In genomic region chr4:48584421-48585240, GRCm38 (mm10) we compare ENCODE assay signal across 9 mouse cellular contexts. TPM values are rescaled to one million over a fixed set of nuclear protein-coding genes. Genes with fewer than 3 reads are reported as not detected.
DNase-seq lines count a peak whose midpoint lies in the region; ATAC-seq and TF ChIP-seq lines count a peak whose summit lies in the region.
"Had no signal": no experiment of that assay in that cellular context is flagged by ENCODE, and none has a peak within 500 bp of the region (broad histone marks: within the 10 kb centered on the region; RNA-seq: fewer than 3 reads in every experiment).

Gene Tmeff1 (plus strand): TSS chr4:48585174.

- H3K27me3 ChIP-seq in kidney, embryonic 14.5 days (ENCODE audit: control insufficient read depth, insufficient read depth, low read length), result no peaks in the 10 kb centered on the region
- H3K27me3 ChIP-seq in liver, embryonic 12.5 days (replicated peaks), result peaks cover 33% of the 10 kb centered on the region
- H3K27me3 ChIP-seq in neural tube, embryonic 14.5 days (ENCODE audit: control insufficient read depth, insufficient read depth, low read length), result no peaks in the 10 kb centered on the region

- 0 out of 2 replicates have a peak, but pooled peaks cover 3% of the 10 kb centered on the region for H3K4me1 ChIP-seq in kidney, embryonic 14.5 days (ENCODE audit: control insufficient read depth, insufficient read depth, low read length)
- H3K4me1 ChIP-seq in liver, embryonic 12.5 days, result peaks cover 16% of the 10 kb centered on the region; the same call in 1 of the 2 replicates
- H3K4me1 ChIP-seq in neural tube, embryonic 14.5 days (ENCODE audit: control insufficient read depth, insufficient read depth, low read length), result 0 out of 2 replicates have a peak, but pooled peaks cover 9% of the 10 kb centered on the region

- no peak for TF ChIP-seq CTCF in gastrocnemius, adult 2 months (IDR thresholded peaks at IDR 0.05)

- H3K27ac ChIP-seq in gastrocnemius, adult 2 months, result no peak within 1 kb of the TSS
- H3K27ac ChIP-seq in kidney, embryonic 14.5 days (ENCODE audit: low read depth, low read length), result peak within 1 kb of the TSS; percentile 93
- peak within 1 kb of the TSS; percentile 54 for H3K27ac ChIP-seq in liver, embryonic 12.5 days
- peak within 1 kb of the TSS; percentile 98 for H3K27ac ChIP-seq in neural tube, embryonic 14.5 days (ENCODE audit: low read depth, low read length)

- H3K36me3 ChIP-seq in kidney, embryonic 14.5 days (ENCODE audit: control insufficient read depth, insufficient read depth, low read length), result peaks cover under 1% of the 10 kb centered on the region; the same call in 1 of the 2 replicates
- no peaks in the 10 kb centered on the region for H3K36me3 ChIP-seq in liver, embryonic 12.5 days
- H3K36me3 ChIP-seq in neural tube, embryonic 14.5 days (ENCODE audit: control insufficient read depth, insufficient read depth, low read length), result no peaks in the 10 kb centered on the region
- H3K36me3 ChIP-seq: G1E had no signal

- ATAC-seq in kidney, embryonic 14.5 days (ENCODE audit: low FRiP score, low TSS enrichment), result peak; percentile 79
- ATAC-seq in liver, embryonic 12.5 days, result peak; percentile 23; the same call in 1 of the 2 replicates
- peak; percentile 86 for ATAC-seq in neural tube, embryonic 14.5 days (ENCODE audit: low read depth)
- no peak for ATAC-seq in activated CD4-positive, CD25-positive, alpha-beta regulatory T cell, adult 4 months

- intact Hi-C loops in gastrocnemius, adult 2 months (cut with DNase I), result loop anchor here (5.0 kb wide), 1 partner anchor 93 kb away; no protein-coding TSS in a partner anchor

- peak within 1 kb of the TSS; percentile 77 for H3K4me3 ChIP-seq in gastrocnemius, adult 2 months
- H3K4me3 ChIP-seq in kidney, embryonic 14.5 days (ENCODE audit: low read length), result peak within 1 kb of the TSS; percentile 70
- peak within 1 kb of the TSS; percentile 69 for H3K4me3 ChIP-seq in liver, embryonic 12.5 days
- H3K4me3 ChIP-seq in neural tube, embryonic 14.5 days (ENCODE audit: low read depth, low read length), result peak within 1 kb of the TSS; percentile 92

- DNase-seq in gastrocnemius, adult 2 months, result peak; percentile 24
- no peak for DNase-seq in gastrocnemius, adult 18-20 months (ENCODE audit: low spot score)
- DNase-seq in adrenal gland, postnatal 14 days, result peak; percentile 60
- DNase-seq in frontal cortex, postnatal 36 days (ENCODE audit: low spot score in 2 of 2), result peak; percentile 31 to 39

- peaks cover 3% of the 10 kb centered on the region; the same call in 1 of the 2 replicates for H3K9me3 ChIP-seq in kidney, embryonic 14.5 days (ENCODE audit: control insufficient read depth, low read length)
- no peaks in the 10 kb centered on the region for H3K9me3 ChIP-seq in liver, embryonic 12.5 days (replicated peaks)
- H3K9me3 ChIP-seq in neural tube, embryonic 14.5 days (ENCODE audit: control insufficient read depth, low read length), result no peaks in the 10 kb centered on the region

- peak within 1 kb of the TSS; percentile 96 for H3K9ac ChIP-seq in kidney, embryonic 14.5 days (ENCODE audit: low read depth, low read length)
- H3K9ac ChIP-seq in liver, embryonic 12.5 days, result peak within 1 kb of the TSS; percentile 72
- peak within 1 kb of the TSS; percentile 99 for H3K9ac ChIP-seq in neural tube, embryonic 14.5 days (replicated peaks; ENCODE audit: low read depth, low read length)

- 1% methylated on average over 26 of the region's 64 CpGs for WGBS in kidney, embryonic 14.5 days
- 3% methylated on average over 58 of the region's 64 CpGs for WGBS in liver, embryonic 12.5 days (ENCODE audit: insufficient replicate concordance)
- WGBS in neural tube, embryonic 14.5 days, result 1% methylated on average over 41 of the region's 64 CpGs

- peak within 1 kb of the TSS; percentile 64 for H3K4me2 ChIP-seq in kidney, embryonic 14.5 days (replicated peaks; ENCODE audit: low read depth, low read length)
- peak within 1 kb of the TSS; percentile 84 for H3K4me2 ChIP-seq in liver, embryonic 12.5 days
- peak within 1 kb of the TSS; percentile 80 for H3K4me2 ChIP-seq in neural tube, embryonic 14.5 days (ENCODE audit: low read depth, low read length)

RNA-seq across cellular contexts. Expression of gene Tmeff1, which starts in this region (rescaled TPM):
- under 1 TPM; 0.38 to 0.98 TPM for total RNA-seq in gastrocnemius, adult 2 months (2021)
- under 1 TPM; 0.52 to 0.66 TPM for total RNA-seq in gastrocnemius, adult 18-20 months (2021)
- total RNA-seq in adrenal gland, postnatal 14 days (2021), result 23.0 and 31.5 TPM in 2 replicates
- polyA plus RNA-seq in kidney, embryonic 14.5 days (2014; fragmentation: Nextera tagmentation; extraction: Ambion mirVana), result 69.0 and 93.4 TPM in 2 replicates
- 10.5 and 10.9 TPM in 2 replicates for polyA plus RNA-seq in liver, embryonic 12.5 days (2016; fragmentation: Nextera tagmentation; extraction: Ambion mirVana)
- polyA plus RNA-seq in neural tube, embryonic 14.5 days (2014; fragmentation: Nextera tagmentation; extraction: Ambion mirVana), result 312 and 361 TPM in 2 replicates
- not detected for polyA plus RNA-seq in activated CD4-positive, CD25-positive, alpha-beta regulatory T cell, adult 4 months (2017; shearing (Covaris generic))
- total RNA-seq: G1E had no signal
- polyA plus RNA-seq: G1E had no signal

Comparison
In these comparisons a context has a peak if more than half of its experiments do, and no peak if none do; other contexts are left out.
1. RNA of gene Tmeff1 (total RNA-seq): 23.0 to 31.5 TPM in adrenal gland, postnatal 14 days; 0.38 to 0.98 TPM in gastrocnemius, adult 2 months and 0.52 to 0.66 TPM in gastrocnemius, adult 18-20 months; every median in the first group is over 10 times any median in the second.
2. RNA of gene Tmeff1 (polyA plus RNA-seq): 312 to 361 TPM in neural tube, embryonic 14.5 days, 69.0 to 93.4 TPM in kidney, embryonic 14.5 days and 10.5 to 10.9 TPM in liver, embryonic 12.5 days; not detected in activated CD4-positive, CD25-positive, alpha-beta regulatory T cell, adult 4 months; every median in the first group is over 10 times any median in the second.
3. Peak in DNase-seq and H3K4me3 ChIP-seq in gastrocnemius, adult 2 months; RNA of the gene not detected or under 1 TPM.
4. Peak in every context shown above with its lines, with median percentiles within 50 percentile points of each other: H3K4me3 ChIP-seq, H3K4me2 ChIP-seq and H3K9ac ChIP-seq.